Mouse (Mus musculus) heart, embryonic 16.5 days (tissue): Measurements from ENCODE around the gene Apbb2. TPM values are rescaled to one million over a fixed set of nuclear protein-coding genes. Genes with fewer than 3 reads are reported as not detected.

Experiments used
- ATAC-seq: fragments of 200-750 bp; cut with Nextera tagmentation; replicated peaks from 2 replicates; pipeline ENCODE4 v1.8.0; 2017; ENCODE audit warnings: moderate number of reproducible peaks; ENCODE audit not compliant: insufficient read depth, low FRiP score; ENCODE audit errors: extremely low read depth
- H3K27ac ChIP-seq: fragments of 300-500 bp; sonication (generic); 2 replicates; pipeline ENCODE4 v1.5.1; 2014; ENCODE audit warnings: mild to moderate bottlenecking, low read length, control low read depth, moderate library complexity
- H3K27me3 ChIP-seq: fragments of 300-500 bp; sonication (generic); 2 replicates; pipeline ENCODE4 v1.6.1; 2014; ENCODE audit warnings: low read length, mixed read lengths; ENCODE audit not compliant: control insufficient read depth, insufficient read depth
- H3K36me3 ChIP-seq: fragments of 300-500 bp; sonication (generic); 2 replicates; pipeline ENCODE4 v1.6.1; 2014; ENCODE audit not compliant: control insufficient read depth, insufficient read depth
- H3K4me1 ChIP-seq: fragments of 300-500 bp; sonication (generic); 2 replicates; pipeline ENCODE4 v1.6.1; 2014; ENCODE audit warnings: low read length, mixed read lengths; ENCODE audit not compliant: control insufficient read depth, insufficient read depth
- H3K4me2 ChIP-seq: fragments of 300-500 bp; sonication (generic); 2 replicates; pipeline ENCODE4 v1.6.1; 2014; ENCODE audit warnings: low read depth, mild to moderate bottlenecking, control low read depth, low read length
- H3K4me3 ChIP-seq: fragments of 300-500 bp; sonication (generic); 2 replicates; pipeline ENCODE4 v1.5.1; 2014; ENCODE audit warnings: mild to moderate bottlenecking, control low read depth, low read length
- H3K9ac ChIP-seq: fragments of 300-500 bp; sonication (generic); 2 replicates; pipeline ENCODE4 v1.6.1; 2014; ENCODE audit warnings: low read length, control low read depth
- H3K9me3 ChIP-seq: fragments of 300-500 bp; sonication (generic); replicated peaks from 2 replicates; pipeline ENCODE4 v1.6.1; 2016; ENCODE audit warnings: low read length; ENCODE audit not compliant: control insufficient read depth
- WGBS: fragments of 180-500 bp; shearing (Covaris S2); extraction: QIAGEN DNeasy Blood & Tissue Kit; methylation state at CpG from one replicate; pipeline ENCODE4 v1.1.7; 2014; 5-methylcytosine and 5-hydroxymethylcytosine counted together
- polyA plus RNA-seq: library from polyadenylated mRNA; unstranded; fragments of >200 nt; fragmentation: Nextera tagmentation; extraction: Ambion mirVana; gene quantifications from 2 replicates; pipeline ENCODE4 v1.2.1, GENCODE M21; 2015

Apbb2 gene
- polyA plus RNA-seq, 1 experiment from 2014 or later: 34.0 TPM

- Histone ChIP-seq H3K36me3 (no peaks in the 10 kb centered on the region), H3K9ac (no peak overlapping the region), H3K9me3 (no peaks in the 10 kb centered on the region), H3K4me1 (no peaks in the 10 kb centered on the region), H3K4me3 (no peak overlapping the region), H3K27ac (no peak overlapping the region), H3K4me2 (no peak overlapping the region), H3K27me3 (no peaks in the 10 kb centered on the region)
- WGBS: 58% methylated on average over 1 of the region's 1 CpGs
- no peak for ATAC-seq
Observed at GRCm38 (mm10) chr5:66382111-66382510, 236.5 kb downstream of the Apbb2 start.

DNA sequence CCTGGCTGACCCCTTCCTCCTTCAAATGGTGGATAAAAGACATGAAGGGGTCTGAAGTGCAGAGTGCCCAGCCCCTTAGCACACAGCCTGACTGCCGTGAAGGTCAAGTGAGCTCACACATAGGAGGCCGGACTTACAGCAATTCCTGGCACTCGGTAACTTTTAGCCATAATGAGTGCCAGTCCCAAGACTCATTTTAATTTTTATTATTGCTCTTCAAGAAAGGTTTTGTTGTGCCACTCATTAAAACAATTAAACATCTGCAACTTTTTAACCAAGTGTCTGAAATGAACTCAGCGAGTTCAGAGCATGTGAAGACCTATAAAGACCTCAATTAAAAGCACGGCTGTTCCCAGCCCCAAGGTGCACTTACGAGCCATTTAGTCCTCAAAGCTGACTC is 239.6 kb downstream of the Apbb2 start:
- Histone ChIP-seq H3K27ac (no peak overlapping the region), H3K4me1 (0 out of 2 replicates have a peak, but pooled peaks cover 3% of the 10 kb centered on the region), H3K9ac (no peak overlapping the region), H3K4me2 (no peak overlapping the region), H3K9me3 (no peaks in the 10 kb centered on the region), H3K4me3 (no peak overlapping the region), H3K27me3 (no peaks in the 10 kb centered on the region), H3K36me3 (no peaks in the 10 kb centered on the region)
- 86% methylated on average over 6 of the region's 6 CpGs for WGBS
- no peak for ATAC-seq

DNA sequence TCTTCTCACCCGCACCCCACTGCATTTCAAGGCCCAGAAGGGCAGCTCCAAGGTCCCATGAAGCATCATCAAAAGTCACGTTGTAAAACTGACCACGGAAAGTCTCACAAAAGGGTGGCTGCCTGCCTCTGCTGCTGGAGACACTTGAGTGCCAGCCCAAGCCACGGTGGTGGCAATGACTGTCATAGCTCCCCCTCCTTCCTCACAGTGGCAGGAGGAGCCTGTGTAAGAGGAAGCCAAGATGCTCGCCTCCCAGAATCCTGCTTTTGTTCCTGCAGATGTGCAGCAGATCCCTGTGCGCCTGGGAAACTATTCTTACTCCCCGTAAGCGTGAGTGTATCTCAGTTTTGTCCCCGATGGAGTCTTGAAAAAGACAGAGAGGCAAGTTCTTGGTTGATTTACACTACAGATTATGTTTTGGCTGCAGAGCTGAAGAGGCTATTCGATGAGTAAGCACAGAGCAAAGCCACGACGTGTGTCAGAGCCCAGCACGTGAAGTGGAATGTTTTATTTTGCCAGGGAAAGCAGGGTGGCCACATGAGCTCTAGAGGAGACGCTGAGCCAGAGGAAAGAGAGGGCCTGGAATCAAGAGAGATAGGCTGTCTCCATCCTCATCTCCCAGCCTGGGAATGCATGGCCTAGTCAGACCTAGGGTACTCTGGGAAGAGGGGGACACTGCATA is 241.9 kb downstream of the Apbb2 start:
- 65% methylated on average over 14 of the region's 14 CpGs for WGBS
- H3K9ac ChIP-seq: no peak overlapping the region
- 0 out of 2 replicates have a peak, but pooled peaks cover 3% of the 10 kb centered on the region for H3K4me1 ChIP-seq
- no peak for ATAC-seq
- no peak overlapping the region for H3K27ac ChIP-seq
- H3K27me3 ChIP-seq: no peaks in the 10 kb centered on the region
- no peaks in the 10 kb centered on the region for H3K9me3 ChIP-seq
- no peak overlapping the region for H3K4me2 ChIP-seq
- H3K36me3 ChIP-seq: no peaks in the 10 kb centered on the region
- no peak overlapping the region for H3K4me3 ChIP-seq

DNA sequence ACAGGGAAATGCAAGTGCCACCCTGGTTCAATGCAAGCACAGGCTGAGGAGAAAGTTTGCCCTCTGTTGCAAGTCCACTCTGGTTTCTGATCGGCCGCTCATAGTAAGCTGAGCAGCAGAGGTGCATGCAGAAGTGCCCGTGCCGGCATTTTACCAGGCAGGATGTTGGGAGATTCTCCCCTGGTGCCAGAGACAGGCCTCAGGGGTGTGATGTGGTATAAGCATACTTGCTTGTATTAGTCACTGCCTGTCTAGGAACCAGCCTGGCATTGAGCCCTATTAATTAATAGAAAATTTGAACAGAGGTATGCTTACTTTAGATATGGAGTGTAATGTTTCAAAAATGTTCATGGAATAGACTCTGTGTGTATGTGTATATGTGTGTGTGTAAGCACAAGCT is 244.2 kb downstream of the Apbb2 start:
- H3K27me3 ChIP-seq: no peaks in the 10 kb centered on the region
- 88% methylated on average over 4 of the region's 4 CpGs for WGBS
- ATAC-seq: no peak
- no peak overlapping the region for H3K9ac ChIP-seq
- H3K9me3 ChIP-seq: no peaks in the 10 kb centered on the region
- H3K4me3 ChIP-seq: no peak overlapping the region
- H3K4me2 ChIP-seq: no peak overlapping the region
- 0 out of 2 replicates have a peak, but pooled peaks cover 3% of the 10 kb centered on the region for H3K4me1 ChIP-seq
- H3K27ac ChIP-seq: no peak overlapping the region
- no peaks in the 10 kb centered on the region for H3K36me3 ChIP-seq

GRCm38 (mm10) chr5:66373515-66374164 is 244.9 kb downstream of the Apbb2 start:
- H3K9me3 ChIP-seq: no peaks in the 10 kb centered on the region

DNA sequence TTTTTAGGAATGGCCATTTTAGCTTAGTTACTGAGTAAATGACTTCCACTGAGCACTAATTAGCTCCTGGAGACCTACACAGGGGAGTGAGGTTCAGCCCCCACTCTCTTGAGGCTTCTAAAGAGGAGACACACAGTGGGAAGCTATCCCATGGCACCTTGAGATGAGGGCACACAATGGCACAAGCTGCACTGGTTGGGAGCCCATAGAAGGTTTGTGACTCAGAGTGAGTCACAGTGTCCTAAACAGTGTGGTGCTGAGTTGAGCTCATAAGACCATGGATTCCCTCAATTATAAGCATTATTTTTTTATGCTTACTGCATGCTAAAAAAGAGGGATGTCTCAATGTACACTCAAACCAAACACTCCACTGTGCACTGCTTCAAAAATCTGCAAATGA is 247.5 kb downstream of the Apbb2 start:
- H3K9ac ChIP-seq: no peak overlapping the region
- H3K9me3 ChIP-seq: no peaks in the 10 kb centered on the region
- no peak overlapping the region for H3K4me3 ChIP-seq
- ATAC-seq: no peak
- no peak overlapping the region for H3K4me2 ChIP-seq
- no peak overlapping the region for H3K27ac ChIP-seq
- no peaks in the 10 kb centered on the region for H3K27me3 ChIP-seq
- H3K4me1 ChIP-seq: 0 out of 2 replicates have a peak, but pooled peaks cover 3% of the 10 kb centered on the region
- no peaks in the 10 kb centered on the region for H3K36me3 ChIP-seq

More at GRCm38 (mm10) chr5:66373515-66374164, 244.9 kb downstream of the Apbb2 start:
- Histone ChIP-seq H3K4me1 (0 out of 2 replicates have a peak, but pooled peaks cover 3% of the 10 kb centered on the region), H3K4me3 (no peak overlapping the region), H3K36me3 (no peaks in the 10 kb centered on the region), H3K27me3 (no peaks in the 10 kb centered on the region), H3K4me2 (no peak overlapping the region), H3K27ac (no peak overlapping the region), H3K9ac (no peak overlapping the region)
- no peak for ATAC-seq
- 82% methylated on average over 13 of the region's 13 CpGs for WGBS

- H3K9me3 ChIP-seq: no peaks in the 10 kb centered on the region
- H3K4me1 ChIP-seq: peaks cover 9% of the 10 kb centered on the region
- H3K27ac ChIP-seq: no peak overlapping the region
- no peak; the same call in 1 of the 2 replicates for ATAC-seq
- H3K36me3 ChIP-seq: no peaks in the 10 kb centered on the region
- WGBS: 39% methylated on average over 7 of the region's 7 CpGs
- no peak overlapping the region for H3K4me3 ChIP-seq
- H3K27me3 ChIP-seq: no peaks in the 10 kb centered on the region
- no peak overlapping the region for H3K9ac ChIP-seq
- no peak overlapping the region for H3K4me2 ChIP-seq
Observed at GRCm38 (mm10) chr5:66368966-66369365, 249.6 kb downstream of the Apbb2 start.

GRCm38 (mm10) chr5:66367641-66368040 is 250.9 kb downstream of the Apbb2 start:
- no peak for ATAC-seq
- H3K9me3 ChIP-seq: no peaks in the 10 kb centered on the region
- H3K4me2 ChIP-seq: no peak overlapping the region
- peaks cover 14% of the 10 kb centered on the region for H3K4me1 ChIP-seq
- no peak overlapping the region for H3K9ac ChIP-seq
- 95% methylated on average over 11 of the region's 11 CpGs for WGBS
- no peaks in the 10 kb centered on the region for H3K27me3 ChIP-seq
- H3K4me3 ChIP-seq: no peak overlapping the region
- H3K36me3 ChIP-seq: no peaks in the 10 kb centered on the region
- no peak overlapping the region for H3K27ac ChIP-seq
